Mouse (Mus musculus) liver, postnatal 0 days (tissue): ENCODE data around the gene Zfp59. TPM values are rescaled to one million over a fixed set of nuclear protein-coding genes. Genes with fewer than 3 reads are reported as not detected.
"Not testable (repeated sequence)": the region's sequence is repeated elsewhere in the genome, so short reads cannot be mapped to it uniquely, and the experiment has no call there.

Experiments used
- ATAC-seq: fragments of 200-750 bp; cut with Nextera tagmentation; 2 replicates; pipeline ENCODE4 v1.8.0; 2017; ENCODE audit warnings: mild to moderate bottlenecking, moderate library complexity
- DNase-seq: peaks from one replicate; pipeline ENCODE4 v3.0.0-alpha.2; 2016
- H3K27ac ChIP-seq: fragments of 300-500 bp; sonication (generic); 2 replicates; pipeline ENCODE4 v1.5.1; 2014; ENCODE audit warnings: antibody characterized with exemption, moderate library complexity, mild to moderate bottlenecking, low read depth
- H3K27me3 ChIP-seq: fragments of 300-500 bp; sonication (generic); 2 replicates; pipeline ENCODE4 v1.6.1; 2014; ENCODE audit warnings: low read length, control low read depth, mixed read lengths; ENCODE audit not compliant: insufficient read depth
- H3K36me3 ChIP-seq: fragments of 300-500 bp; sonication (generic); replicated peaks from 2 replicates; pipeline ENCODE4 v1.6.1; 2014; ENCODE audit warnings: mild to moderate bottlenecking, control low read depth, low read length, moderate library complexity, mixed read lengths; ENCODE audit not compliant: insufficient read depth
- H3K4me1 ChIP-seq: fragments of 300-500 bp; sonication (generic); 2 replicates; pipeline ENCODE4 v1.6.1; 2014; ENCODE audit warnings: antibody characterized with exemption, mild to moderate bottlenecking, control low read depth; ENCODE audit not compliant: insufficient read depth
- H3K4me2 ChIP-seq: fragments of 300-500 bp; sonication (generic); 2 replicates; pipeline ENCODE4 v1.6.1; 2014; ENCODE audit warnings: low read depth, mild to moderate bottlenecking, low read length, moderate library complexity, mixed read lengths
- H3K4me3 ChIP-seq: fragments of 300-500 bp; sonication (generic); 2 replicates; pipeline ENCODE4 v1.5.1; 2014; ENCODE audit warnings: low read depth, low read length
- H3K9ac ChIP-seq: fragments of 300-500 bp; sonication (generic); replicated peaks from 2 replicates; pipeline ENCODE4 v1.6.1; 2014; ENCODE audit warnings: mild to moderate bottlenecking, moderate library complexity
- H3K9me3 ChIP-seq: fragments of 300-500 bp; sonication (generic); 2 replicates; pipeline ENCODE4 v1.6.1; 2016; ENCODE audit warnings: mild to moderate bottlenecking, control low read depth, low read length, mixed read lengths
- CTCF ChIP-seq: sonication (generic); IDR thresholded peaks from 2 replicates; pipeline ENCODE4 v1.5.1; 2016; ENCODE audit warnings: antibody characterized with exemption, low read depth
- EP300 ChIP-seq: IDR thresholded peaks from 2 replicates; pipeline ENCODE4 v1.6.1; 2016; ENCODE audit warnings: antibody characterized with exemption, low read depth, mild to moderate bottlenecking
- WGBS: fragments of 180-500 bp; shearing (Covaris S2); extraction: QIAGEN DNeasy Blood & Tissue Kit; methylation state at CpG from one replicate; pipeline ENCODE4 v1.1.7; 2014; ENCODE audit not compliant: insufficient replicate concordance; 5-methylcytosine and 5-hydroxymethylcytosine counted together
- polyA plus RNA-seq: library from polyadenylated mRNA; unstranded; fragments of >200 nt; fragmentation: Nextera tagmentation; extraction: Ambion mirVana; gene quantifications from 2 replicates; pipeline ENCODE4 v1.2.1, GENCODE M21; 2015

Gene Zfp59
- 0.85 and 1.3 TPM in 2 replicates for polyA plus RNA-seq

- Histone ChIP-seq H3K27me3 (no peaks in the 10 kb centered on the region), H3K4me2 (peak within 1 kb of the TSS; percentile 79), H3K27ac (peak within 1 kb of the TSS; percentile 82), H3K4me3 (peak within 1 kb of the TSS; percentile 61), H3K4me1 (peaks cover 6% of the 10 kb centered on the region; the same call in 1 of the 2 replicates), H3K9ac (peak within 1 kb of the TSS; percentile 62), H3K9me3 (no peaks in the 10 kb centered on the region), H3K36me3 (no peaks in the 10 kb centered on the region)
- peak; percentile 85 for DNase-seq
- TF ChIP-seq EP300 (0 out of 2 replicates have a peak, but pooled peaks have one; percentile 22), CTCF (0 out of 2 replicates have a peak, but pooled peaks have one; percentile 8)
- 4% methylated on average over 32 of the region's 34 CpGs for WGBS
- peak; percentile 99 for ATAC-seq
Observed at GRCm38 (mm10) chr7:27838323-27839249, at the start of gene Zfp59. Gene Zfp59 (plus strand): TSS chr7:27838607.

- no peak for DNase-seq
- 78% methylated on average over 5 of the region's 5 CpGs for WGBS
- H3K4me2 ChIP-seq = no peak overlapping the region
- no peaks in the 10 kb centered on the region for H3K36me3 ChIP-seq
- H3K27ac ChIP-seq = no peak overlapping the region
- TF ChIP-seq EP300 = no peak
- no peak for TF ChIP-seq CTCF
- no peaks in the 10 kb centered on the region for H3K27me3 ChIP-seq
- no peak overlapping the region for H3K4me3 ChIP-seq
- H3K9ac ChIP-seq = no peak overlapping the region
- peaks cover 4% of the 10 kb centered on the region for H3K9me3 ChIP-seq
- no peak for ATAC-seq
- H3K4me1 ChIP-seq = no peaks in the 10 kb centered on the region
Observed at GRCm38 (mm10) chr7:27789306-27789705, 49.1 kb upstream of the Zfp59 start.

- 57% methylated on average over 2 of the region's 3 CpGs for WGBS
Observed at GRCm38 (mm10) chr7:27793865-27794264, 44.5 kb upstream of the Zfp59 start.

GRCm38 (mm10) chr7:27794566-27794965, 43.8 kb upstream of the Zfp59 start:
- no peak for TF ChIP-seq EP300
- TF ChIP-seq CTCF = no peak
- H3K27ac ChIP-seq = no peak overlapping the region
- H3K36me3 ChIP-seq = no peaks in the 10 kb centered on the region
- no peak overlapping the region for H3K4me2 ChIP-seq
- DNase-seq (no peak), ATAC-seq (no peak)
- H3K4me3 ChIP-seq = no peak overlapping the region
- no peaks in the 10 kb centered on the region for H3K27me3 ChIP-seq
- no peak overlapping the region for H3K9ac ChIP-seq
- H3K9me3 ChIP-seq = no peaks in the 10 kb centered on the region
- H3K4me1 ChIP-seq = no peaks in the 10 kb centered on the region

More at GRCm38 (mm10) chr7:27793865-27794264, 44.5 kb upstream of the Zfp59 start:
- not testable (repeated sequence) for H3K27ac ChIP-seq, ATAC-seq, H3K4me1 ChIP-seq, H3K27me3 ChIP-seq, DNase-seq, H3K36me3 ChIP-seq, H3K9me3 ChIP-seq, H3K4me2 ChIP-seq, H3K4me3 ChIP-seq, H3K9ac ChIP-seq

- no peak overlapping the region for H3K27ac ChIP-seq
- H3K9me3 ChIP-seq = no peaks in the 10 kb centered on the region
- no peak for DNase-seq
- 35% methylated on average over 8 of the region's 8 CpGs for WGBS
- H3K27me3 ChIP-seq = no peaks in the 10 kb centered on the region
- H3K4me3 ChIP-seq = no peak overlapping the region
- TF ChIP-seq EP300 = no peak
- no peak; the same call in 1 of the 2 replicates for TF ChIP-seq CTCF
- no peak for ATAC-seq
- H3K4me2 ChIP-seq = no peak overlapping the region
- no peaks in the 10 kb centered on the region for H3K36me3 ChIP-seq
- no peak overlapping the region for H3K9ac ChIP-seq
- no peaks in the 10 kb centered on the region for H3K4me1 ChIP-seq
Observed at GRCm38 (mm10) chr7:27797906-27798811, 40.2 kb upstream of the Zfp59 start.

GRCm38 (mm10) chr7:27801137-27801536, 37.3 kb upstream of the Zfp59 start:
- no peak for DNase-seq

More at GRCm38 (mm10) chr7:27801137-27801536, 37.3 kb upstream of the Zfp59 start:
- Histone ChIP-seq H3K9ac (no peak overlapping the region), H3K36me3 (no peaks in the 10 kb centered on the region), H3K9me3 (no peaks in the 10 kb centered on the region), H3K4me3 (no peak overlapping the region), H3K4me1 (peaks cover 5% of the 10 kb centered on the region; the same call in 1 of the 2 replicates), H3K4me2 (no peak overlapping the region), H3K27ac (no peak overlapping the region), H3K27me3 (no peaks in the 10 kb centered on the region)
- WGBS = 59% methylated on average over 2 of the region's 2 CpGs
- no peak for ATAC-seq
- TF ChIP-seq EP300 = no peak
- peak; percentile 38 for TF ChIP-seq CTCF
